Mouse (Mus musculus): ENCODE results near the gene Nadk.
A peak's percentile ranks its signal among the peaks of the same experiment; 100 is the strongest.

The Nadk gene

GRCm38 (mm10) chr4:155571442-155571841 lies 9.3 kb downstream of the Nadk start:
- no peak for DNase-seq

GRCm38 (mm10) chr4:155573155-155573554 lies 11.0 kb downstream of the Nadk start:
- no peak for DNase-seq

GRCm38 (mm10) chr4:155573876-155574275 lies 11.7 kb downstream of the Nadk start:
- no peak for DNase-seq

- DNase-seq = no peak
Measured at GRCm38 (mm10) chr4:155574931-155575330, 12.8 kb downstream of the Nadk start.

GRCm38 (mm10) chr4:155575521-155575920 lies 13.3 kb downstream of the Nadk start:
- DNase-seq = no peak

GRCm38 (mm10) chr4:155577132-155577531 lies 15.0 kb downstream of the Nadk start:
- DNase-seq = no peak

- DNase-seq = no peak
Measured at GRCm38 (mm10) chr4:155577741-155578140, 15.6 kb downstream of the Nadk start.

- no peak for DNase-seq
Measured at GRCm38 (mm10) chr4:155578336-155579125, 16.4 kb downstream of the Nadk start.

GRCm38 (mm10) chr4:155580420-155580819 lies 18.2 kb downstream of the Nadk start:
- DNase-seq = no peak

- no peak for DNase-seq
Measured at GRCm38 (mm10) chr4:155582279-155582905, 20.2 kb downstream of the Nadk start.

GRCm38 (mm10) chr4:155589356-155589755 lies 27.2 kb downstream of the Nadk start:
- DNase-seq = no peak

- DNase-seq = no peak
Measured at GRCm38 (mm10) chr4:155591012-155591719, 29.0 kb downstream of the Nadk start.

GRCm38 (mm10) chr4:155593780-155594179 lies 31.6 kb downstream of the Nadk start:
- DNase-seq = no peak

- no peak for DNase-seq
Measured at GRCm38 (mm10) chr4:155595777-155596176, 33.6 kb downstream of the Nadk start.

- DNase-seq = no peak
Measured at GRCm38 (mm10) chr4:155596606-155597005, 34.4 kb downstream of the Nadk start.

- DNase-seq = no peak
Measured at GRCm38 (mm10) chr4:155598536-155598935, 36.4 kb downstream of the Nadk start.

- no peak for DNase-seq
Measured at GRCm38 (mm10) chr4:155599901-155600825, 38.0 kb downstream of the Nadk start.

- DNase-seq = peak; percentile 95
Measured at GRCm38 (mm10) chr4:155601091-155601996, 39.2 kb downstream of the Nadk start, which contains the start of gene Slc35e2. TSS of gene Slc35e2 (plus strand) at chr4:155601416.

- no peak for DNase-seq
Measured at GRCm38 (mm10) chr4:155601997-155602456, 39.8 kb downstream of the Nadk start.

GRCm38 (mm10) chr4:155602753-155603152 lies 40.6 kb downstream of the Nadk start:
- DNase-seq = no peak

- DNase-seq = no peak
Measured at GRCm38 (mm10) chr4:155603801-155604200, 41.6 kb downstream of the Nadk start.
